9 mouse cellular contexts compared by ENCODE assay signal in genomic region chrX:140342393-140343163, GRCm38 (mm10). TPM values are rescaled to one million over a fixed set of nuclear protein-coding genes. Genes with fewer than 3 reads are reported as not detected.
DNase-seq lines count a peak whose midpoint lies in the region; ATAC-seq and TF ChIP-seq lines count a peak whose summit lies in the region.
"Had no signal": no experiment of that assay in that cellular context is flagged by ENCODE, and none has a peak within 500 bp of the region (broad histone marks: within the 10 kb centered on the region; RNA-seq: fewer than 3 reads in every experiment).

No protein-coding gene starts in this region.

- no peak overlapping the region for H3K27ac ChIP-seq in kidney, embryonic 14.5 days (ENCODE audit: low read depth, low read length)
- no peak overlapping the region for H3K27ac ChIP-seq in embryonic facial prominence, embryonic 11.5 days (replicated peaks; ENCODE audit: low read depth, low read length)
- peak overlapping the region; percentile 42; the same call in 1 of the 2 replicates for H3K27ac ChIP-seq in hindbrain, embryonic 16.5 days (ENCODE audit: low read depth, low read length)
- H3K27ac ChIP-seq in midbrain, postnatal 0 days (ENCODE audit: low read depth, low read length): peak overlapping the region; percentile 6

- H3K27me3 ChIP-seq in kidney, embryonic 14.5 days (ENCODE audit: control insufficient read depth, insufficient read depth, low read length): peaks cover 9% of the 10 kb centered on the region
- H3K27me3 ChIP-seq in embryonic facial prominence, embryonic 11.5 days (ENCODE audit: control insufficient read depth, insufficient read depth, low read length): peaks cover 6% of the 10 kb centered on the region; the same call in 1 of the 2 replicates
- peaks cover 10% of the 10 kb centered on the region for H3K27me3 ChIP-seq in hindbrain, embryonic 16.5 days (replicated peaks; ENCODE audit: control insufficient read depth, insufficient read depth, low read length)
- H3K27me3 ChIP-seq in midbrain, postnatal 0 days (ENCODE audit: insufficient read depth, low read length): no peaks in the 10 kb centered on the region; the same call in 1 of the 2 replicates

- 30% methylated on average over 24 of the region's 25 CpGs for WGBS in kidney, embryonic 14.5 days
- WGBS in embryonic facial prominence, embryonic 11.5 days: 17% methylated on average over 23 of the region's 25 CpGs
- WGBS in hindbrain, embryonic 16.5 days: 21% methylated on average over 22 of the region's 25 CpGs
- 18% methylated on average over 20 of the region's 25 CpGs for WGBS in midbrain, postnatal 0 days

- 0 out of 2 replicates have a peak, but pooled peaks have one; percentile 20 for ATAC-seq in kidney, embryonic 14.5 days (ENCODE audit: low FRiP score, low TSS enrichment)
- ATAC-seq in embryonic facial prominence, embryonic 11.5 days (replicated peaks; ENCODE audit: insufficient number of reproducible peaks, low FRiP score, low TSS enrichment, low read depth): 0 out of 2 replicates have a peak, but pooled peaks have one; percentile 52
- ATAC-seq in hindbrain, embryonic 16.5 days: peak; percentile 77
- peak; percentile 60 for ATAC-seq in midbrain, postnatal 0 days (ENCODE audit: low FRiP score)

- no peak for TF ChIP-seq CTCF in midbrain, postnatal 0 days (IDR thresholded peaks at IDR 0.05)

- no peaks in the 10 kb centered on the region for H3K9me3 ChIP-seq in kidney, embryonic 14.5 days (ENCODE audit: control insufficient read depth, low read length)
- no peaks in the 10 kb centered on the region for H3K9me3 ChIP-seq in embryonic facial prominence, embryonic 11.5 days (replicated peaks; ENCODE audit: control insufficient read depth, low read length)
- no peaks in the 10 kb centered on the region for H3K9me3 ChIP-seq in hindbrain, embryonic 16.5 days (ENCODE audit: control insufficient read depth, low read length)
- no peaks in the 10 kb centered on the region for H3K9me3 ChIP-seq in midbrain, postnatal 0 days (ENCODE audit: low read length)

- no peaks in the 10 kb centered on the region for H3K36me3 ChIP-seq in kidney, embryonic 14.5 days (ENCODE audit: control insufficient read depth, insufficient read depth, low read length)
- no peaks in the 10 kb centered on the region for H3K36me3 ChIP-seq in embryonic facial prominence, embryonic 11.5 days (replicated peaks; ENCODE audit: control insufficient read depth, insufficient read depth, low read depth, low read length)
- H3K36me3 ChIP-seq in hindbrain, embryonic 16.5 days (ENCODE audit: control insufficient read depth, insufficient read depth, low read length): no peaks in the 10 kb centered on the region
- H3K36me3 ChIP-seq in midbrain, postnatal 0 days (ENCODE audit: insufficient read depth, low read length): no peaks in the 10 kb centered on the region

- no peak for DNase-seq in kidney, adult 8-10 months
- peak; percentile 1 for DNase-seq in embryonic facial prominence, embryonic 11.5 days (ENCODE audit: low spot score)
- DNase-seq in midbrain, postnatal 0 days (ENCODE audit: low spot score): no peak
- no peak for DNase-seq in cerebellum, adult 18-20 months
- no peak for DNase-seq in adrenal gland, adult (ENCODE audit: inconsistent age in 2 of 2, low spot score in 1 of 2)
- no peak for DNase-seq in kidney, postnatal 25 days

- H3K4me3 ChIP-seq in kidney, embryonic 14.5 days (ENCODE audit: low read length): peak overlapping the region; percentile 28
- peak overlapping the region; percentile 31 for H3K4me3 ChIP-seq in embryonic facial prominence, embryonic 11.5 days (ENCODE audit: low read depth, low read length)
- H3K4me3 ChIP-seq in hindbrain, embryonic 16.5 days (ENCODE audit: low read length): peak overlapping the region; percentile 45
- H3K4me3 ChIP-seq in midbrain, postnatal 0 days (ENCODE audit: low read depth, low read length): peak overlapping the region; percentile 39

- H3K9ac ChIP-seq in kidney, embryonic 14.5 days (ENCODE audit: low read depth, low read length): peak overlapping the region; percentile 23; the same call in 1 of the 2 replicates
- H3K9ac ChIP-seq in embryonic facial prominence, embryonic 11.5 days (replicated peaks; ENCODE audit: low read length): peak overlapping the region; percentile 50
- H3K9ac ChIP-seq in hindbrain, embryonic 16.5 days (ENCODE audit: low read depth, low read length): peak overlapping the region; percentile 59
- peak overlapping the region; percentile 46 for H3K9ac ChIP-seq in midbrain, postnatal 0 days (replicated peaks; ENCODE audit: low read length, poor library complexity, severe bottlenecking)

- H3K4me1 ChIP-seq in kidney, embryonic 14.5 days (ENCODE audit: control insufficient read depth, insufficient read depth, low read length): no peaks in the 10 kb centered on the region
- no peaks in the 10 kb centered on the region for H3K4me1 ChIP-seq in embryonic facial prominence, embryonic 11.5 days (ENCODE audit: control insufficient read depth, insufficient read depth, low read length)
- no peaks in the 10 kb centered on the region for H3K4me1 ChIP-seq in hindbrain, embryonic 16.5 days (ENCODE audit: control insufficient read depth, insufficient read depth, low read depth, low read length)
- no peaks in the 10 kb centered on the region for H3K4me1 ChIP-seq in midbrain, postnatal 0 days (ENCODE audit: insufficient read depth, low read length)

- peak overlapping the region; percentile 60 for H3K4me2 ChIP-seq in kidney, embryonic 14.5 days (replicated peaks; ENCODE audit: low read depth, low read length)
- peak overlapping the region; percentile 57 for H3K4me2 ChIP-seq in embryonic facial prominence, embryonic 11.5 days (ENCODE audit: low read depth, low read length)
- H3K4me2 ChIP-seq in hindbrain, embryonic 16.5 days (ENCODE audit: low read length): peak overlapping the region; percentile 62
- H3K4me2 ChIP-seq in midbrain, postnatal 0 days (ENCODE audit: low read depth, low read length, poor library complexity, severe bottlenecking): peak overlapping the region; percentile 65

RNA-seq across cellular contexts. Expression of gene Frmpd3, which starts 0.5 kb away (rescaled TPM):
- 0.27 and 0.34 TPM in 2 replicates for polyA plus RNA-seq in kidney, embryonic 14.5 days (2014; fragmentation: Nextera tagmentation; extraction: Ambion mirVana)
- 0.56 and 0.62 TPM in 2 replicates for polyA plus RNA-seq in embryonic facial prominence, embryonic 11.5 days (2014; fragmentation: Nextera tagmentation; extraction: Ambion mirVana)
- 3.1 and 4.2 TPM in 2 replicates for polyA plus RNA-seq in hindbrain, embryonic 16.5 days (2015; fragmentation: Nextera tagmentation; extraction: Ambion mirVana)
- total RNA-seq in midbrain, postnatal 0 days (2014; rRNA removed): 13.0 and 14.4 TPM in 2 replicates
- 3.6 and 4.4 TPM in 2 replicates for polyA plus RNA-seq in midbrain, postnatal 0 days (2015; fragmentation: Nextera tagmentation; extraction: Ambion mirVana)
- total RNA-seq: MEL had no signal

Comparison
In these comparisons a context has a peak if more than half of its experiments do, and no peak if none do; other contexts are left out.
1. ATAC-seq: peak in every context shown above with its lines; median percentile 77 in hindbrain, embryonic 16.5 days; 60 in midbrain, postnatal 0 days; 52 in embryonic facial prominence, embryonic 11.5 days; 20 in kidney, embryonic 14.5 days.
2. H3K27ac ChIP-seq: peak in hindbrain, embryonic 16.5 days (single experiment) and midbrain, postnatal 0 days (single experiment); none in kidney, embryonic 14.5 days (single experiment) and embryonic facial prominence, embryonic 11.5 days (single experiment).
3. Peak in every context shown above with its lines, with median percentiles within 50 percentile points of each other: H3K4me2 ChIP-seq, H3K4me3 ChIP-seq and H3K9ac ChIP-seq.